Mouse (Mus musculus): Measurements from ENCODE around the gene Sprr2a1.

DNA sequence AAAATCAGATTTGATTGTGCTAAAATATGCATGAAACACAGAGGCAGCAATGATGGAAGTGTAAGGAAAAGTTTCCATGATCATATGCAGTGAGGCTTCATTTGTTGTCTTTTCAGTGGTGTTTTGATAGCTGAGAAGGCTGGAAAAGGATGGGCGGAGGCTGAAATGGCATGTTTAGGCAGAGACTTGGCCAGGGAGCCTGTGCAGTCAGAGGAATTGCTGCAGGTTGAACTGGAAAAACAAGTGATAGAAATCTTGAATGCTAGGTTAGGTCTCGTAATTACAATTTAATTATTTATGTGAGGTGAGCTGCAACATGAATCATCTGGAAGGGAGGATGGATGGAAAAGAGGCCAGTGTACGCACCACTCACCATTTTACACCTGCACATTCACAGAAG, 45.8 kb upstream of the Sprr2a1 start:
- TF ChIP-seq CTCF (IDR thresholded peaks at IDR 0.05; ENCODE audit: control insufficient read depth, insufficient read depth, insufficient replicate concordance, low read depth, low read length), result no peak
- TF ChIP-seq POLR2A (IDR thresholded peaks at IDR 0.05; ENCODE audit: control insufficient read depth, low read depth, low read length), result no peak
